Mouse (Mus musculus) hindbrain, embryonic 10.5 days (tissue): Measurements from ENCODE around the gene Gm4969. TPM values are rescaled to one million over a fixed set of nuclear protein-coding genes. Genes with fewer than 3 reads are reported as not detected.
A peak's percentile ranks its signal among the peaks of the same experiment; 100 is the strongest.

Experiments
- DNase-seq: peaks from one replicate; pipeline ENCODE4 v3.0.0-alpha.2; 2017; ENCODE audit warnings: low spot score
- H3K27ac ChIP-seq: fragments of 300-500 bp; sonication (generic); 2 replicates; pipeline ENCODE4 v1.5.1; 2016; ENCODE audit warnings: mild to moderate bottlenecking, moderate library complexity
- H3K27me3 ChIP-seq: fragments of 300-500 bp; sonication (generic); 2 replicates; pipeline ENCODE4 v1.6.1; 2016; ENCODE audit warnings: mild to moderate bottlenecking; ENCODE audit not compliant: poor library complexity, insufficient read depth, severe bottlenecking
- H3K36me3 ChIP-seq: fragments of 300-500 bp; sonication (generic); 2 replicates; pipeline ENCODE4 v1.6.1; 2016; ENCODE audit warnings: mild to moderate bottlenecking, moderate library complexity
- H3K4me1 ChIP-seq: fragments of 300-500 bp; sonication (generic); replicated peaks from 2 replicates; pipeline ENCODE4 v1.6.1; 2016; ENCODE audit warnings: mild to moderate bottlenecking
- H3K4me3 ChIP-seq: fragments of 300-500 bp; sonication (generic); 2 replicates; pipeline ENCODE4 v1.5.1; 2016; ENCODE audit warnings: mild to moderate bottlenecking, moderate library complexity
- H3K9me3 ChIP-seq: fragments of 300-500 bp; sonication (generic); 2 replicates; pipeline ENCODE4 v1.6.1; 2016; ENCODE audit warnings: mild to moderate bottlenecking, moderate library complexity
- WGBS: fragments of 180-500 bp; shearing (Covaris S2); methylation state at CpG from one replicate; pipeline ENCODE4 v1.1.7; 2016; 5-methylcytosine and 5-hydroxymethylcytosine counted together
- polyA plus RNA-seq: library from polyadenylated mRNA; unstranded; fragments of >200 nt; fragmentation: Nextera tagmentation; extraction: Ambion mirVana; gene quantifications from 2 replicates; pipeline ENCODE4 v1.2.1, GENCODE M21; 2016

Gene Gm4969
- 1.2 and 1.5 TPM in 2 replicates for polyA plus RNA-seq

DNA sequence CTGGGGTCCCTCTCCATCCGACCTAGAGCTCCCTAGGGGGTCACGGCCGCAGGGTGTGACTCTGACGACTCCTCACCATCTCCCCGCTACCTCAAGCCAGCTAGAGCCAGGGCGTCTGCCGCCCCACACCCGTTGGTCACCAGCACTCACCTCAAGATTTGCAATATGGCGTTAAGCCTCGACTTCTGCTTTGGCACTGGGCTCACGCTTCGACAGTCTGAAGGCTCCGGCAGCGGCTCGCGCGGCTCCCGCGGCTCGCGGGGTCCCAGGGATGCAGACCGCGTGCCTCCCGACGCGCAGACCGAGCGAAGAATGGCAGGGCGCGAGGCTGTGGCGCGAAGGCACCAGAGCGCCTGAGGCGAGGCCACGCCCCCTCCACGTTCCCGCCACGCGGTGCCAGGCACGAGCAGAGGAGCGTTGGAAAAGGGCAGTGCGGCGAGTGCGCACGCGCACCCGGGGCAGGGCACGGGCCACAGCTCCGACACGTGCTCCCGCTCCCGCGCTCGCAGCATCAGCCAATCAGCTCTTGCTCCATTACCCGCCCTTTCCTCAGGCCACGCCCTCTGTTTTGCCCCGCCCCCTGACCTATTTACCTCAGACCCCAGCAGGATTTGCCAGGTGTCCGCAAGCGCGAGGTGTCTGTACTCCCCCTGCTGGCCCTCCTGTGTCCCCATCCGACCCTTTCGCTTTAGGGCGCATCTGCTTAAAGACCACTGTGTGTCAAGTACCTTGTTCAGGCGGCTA, at the start of gene Gm4969:
Gene Gm4969 (minus strand): TSS at position 341 of the 744 bp plus-strand sequence.
- Histone ChIP-seq H3K4me3 (peak within 1 kb of the TSS; percentile 41), H3K36me3 (peaks cover 6% of the 10 kb centered on the region; the same call in 1 of the 2 replicates), H3K4me1 (peaks cover 23% of the 10 kb centered on the region), H3K9me3 (peaks cover 15% of the 10 kb centered on the region), H3K27ac (peak within 1 kb of the TSS; percentile 66; the same call in 1 of the 2 replicates), H3K27me3 (peaks cover 10% of the 10 kb centered on the region)
- WGBS: 21% methylated on average over 64 of the region's 64 CpGs
- peak; percentile 67 for DNase-seq

DNA sequence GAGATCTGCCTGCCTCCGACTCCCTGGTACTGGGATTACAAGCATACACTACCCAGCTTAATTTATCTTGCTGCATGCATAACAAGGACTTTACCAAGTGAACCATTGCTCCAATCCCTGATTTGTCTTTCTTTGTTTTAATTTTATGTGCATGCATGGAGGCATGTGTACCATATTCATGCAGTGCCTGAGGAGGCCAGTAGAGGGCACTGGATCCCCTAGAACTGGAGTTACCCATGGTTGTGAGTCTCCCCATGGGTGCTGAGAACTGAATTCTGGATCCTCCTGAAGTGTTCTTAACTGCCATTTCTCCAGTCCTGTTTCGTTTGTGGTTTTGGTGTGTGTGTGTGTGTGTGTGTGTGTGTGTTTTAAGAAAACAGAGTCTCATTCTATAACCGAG, 48.8 kb upstream of the Gm4969 start:
- peaks cover 49% of the 10 kb centered on the region for H3K27me3 ChIP-seq
- H3K4me1 ChIP-seq: peaks cover 42% of the 10 kb centered on the region
- H3K9me3 ChIP-seq: peaks cover 3% of the 10 kb centered on the region; the same call in 1 of the 2 replicates
- H3K27ac ChIP-seq: no peak overlapping the region
- WGBS: 93% methylated on average over 3 of the region's 3 CpGs
- no peak for DNase-seq
- H3K4me3 ChIP-seq: no peak overlapping the region
- no peaks in the 10 kb centered on the region for H3K36me3 ChIP-seq

- Histone ChIP-seq H3K4me1 (peaks cover 37% of the 10 kb centered on the region), H3K4me3 (peak within 1 kb of the TSS; percentile 31), H3K9me3 (peaks cover 3% of the 10 kb centered on the region; the same call in 1 of the 2 replicates), H3K36me3 (no peaks in the 10 kb centered on the region), H3K27me3 (peaks cover 56% of the 10 kb centered on the region), H3K27ac (0 out of 2 replicates have a peak within 1 kb of the TSS, but pooled peaks have one; percentile 14)
- 14% methylated on average over 14 of the region's 14 CpGs for WGBS
- no peak for DNase-seq
Observed at GRCm38 (mm10) chr7:19165656-19166423, 47.7 kb upstream of the Gm4969 start, which contains the start of gene Gipr. Gene Gipr (minus strand): TSS chr7:19166127.

DNA sequence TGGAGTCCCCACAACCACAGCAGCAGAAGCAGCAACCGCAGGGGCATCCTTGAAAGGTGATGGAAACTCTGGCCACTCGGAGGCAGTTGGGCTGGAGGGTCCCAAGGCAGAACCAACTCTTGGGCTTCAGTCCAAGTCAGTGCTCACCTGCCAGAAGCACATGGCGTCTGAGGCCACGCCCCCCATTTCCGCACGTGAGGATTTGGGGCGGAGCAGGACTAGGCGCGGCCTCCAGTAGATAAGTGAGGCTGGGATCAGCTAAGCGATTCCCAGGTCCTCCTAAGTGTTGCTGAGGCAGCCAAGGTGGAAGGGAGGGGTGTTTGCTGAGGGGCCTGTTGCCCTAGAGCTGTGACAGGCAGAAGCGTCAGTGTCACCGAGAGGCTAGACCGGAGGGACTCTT, 46.8 kb upstream of the Gm4969 start:
- peaks cover 65% of the 10 kb centered on the region for H3K27me3 ChIP-seq
- H3K4me3 ChIP-seq: peak overlapping the region; percentile 31

GRCm38 (mm10) chr7:19164189-19164588, 46.0 kb upstream of the Gm4969 start:
- Histone ChIP-seq H3K4me1 (peaks cover 45% of the 10 kb centered on the region), H3K27me3 (peaks cover 73% of the 10 kb centered on the region), H3K27ac (no peak overlapping the region), H3K9me3 (peaks cover 3% of the 10 kb centered on the region; the same call in 1 of the 2 replicates), H3K36me3 (no peaks in the 10 kb centered on the region), H3K4me3 (peak overlapping the region; percentile 31)
- WGBS: 3% methylated on average over 6 of the region's 6 CpGs
- no peak for DNase-seq

More for the DNA sequence above, 46.8 kb upstream of the Gm4969 start:
- H3K9me3 ChIP-seq: peaks cover 3% of the 10 kb centered on the region; the same call in 1 of the 2 replicates
- H3K36me3 ChIP-seq: no peaks in the 10 kb centered on the region
- H3K4me1 ChIP-seq: peaks cover 42% of the 10 kb centered on the region
- DNase-seq: no peak
- 4% methylated on average over 13 of the region's 13 CpGs for WGBS
- H3K27ac ChIP-seq: no peak overlapping the region

- Histone ChIP-seq H3K4me3 (peak overlapping the region; percentile 31), H3K36me3 (no peaks in the 10 kb centered on the region), H3K9me3 (peaks cover 3% of the 10 kb centered on the region; the same call in 1 of the 2 replicates), H3K27me3 (peaks cover 77% of the 10 kb centered on the region), H3K27ac (0 out of 2 replicates have a peak overlapping the region, but pooled peaks have one; percentile 8), H3K4me1 (peaks cover 46% of the 10 kb centered on the region)
- WGBS: 34% methylated on average over 12 of the region's 12 CpGs
- no peak for DNase-seq
Observed at GRCm38 (mm10) chr7:19163752-19164151, 45.6 kb upstream of the Gm4969 start.

- H3K27me3 ChIP-seq: peaks cover 77% of the 10 kb centered on the region
- no peaks in the 10 kb centered on the region for H3K36me3 ChIP-seq
- peaks cover 46% of the 10 kb centered on the region for H3K4me1 ChIP-seq
- no peak overlapping the region for H3K4me3 ChIP-seq
- WGBS: 85% methylated on average over 7 of the region's 7 CpGs
- H3K9me3 ChIP-seq: peaks cover 3% of the 10 kb centered on the region; the same call in 1 of the 2 replicates
- DNase-seq: no peak
- no peak overlapping the region for H3K27ac ChIP-seq
Observed at GRCm38 (mm10) chr7:19162928-19163327, 44.8 kb upstream of the Gm4969 start.

- DNase-seq: peak; percentile 60
- WGBS: 2% methylated on average over 20 of the region's 20 CpGs
- H3K9me3 ChIP-seq: no peaks in the 10 kb centered on the region
- peak overlapping the region; percentile 23; the same call in 1 of the 2 replicates for H3K27ac ChIP-seq
- H3K4me1 ChIP-seq: peaks cover 44% of the 10 kb centered on the region
- H3K36me3 ChIP-seq: peaks cover 14% of the 10 kb centered on the region
- H3K4me3 ChIP-seq: peak overlapping the region; percentile 52
- peaks cover 70% of the 10 kb centered on the region for H3K27me3 ChIP-seq
Observed at GRCm38 (mm10) chr7:19160115-19160514, 41.9 kb upstream of the Gm4969 start.

DNA sequence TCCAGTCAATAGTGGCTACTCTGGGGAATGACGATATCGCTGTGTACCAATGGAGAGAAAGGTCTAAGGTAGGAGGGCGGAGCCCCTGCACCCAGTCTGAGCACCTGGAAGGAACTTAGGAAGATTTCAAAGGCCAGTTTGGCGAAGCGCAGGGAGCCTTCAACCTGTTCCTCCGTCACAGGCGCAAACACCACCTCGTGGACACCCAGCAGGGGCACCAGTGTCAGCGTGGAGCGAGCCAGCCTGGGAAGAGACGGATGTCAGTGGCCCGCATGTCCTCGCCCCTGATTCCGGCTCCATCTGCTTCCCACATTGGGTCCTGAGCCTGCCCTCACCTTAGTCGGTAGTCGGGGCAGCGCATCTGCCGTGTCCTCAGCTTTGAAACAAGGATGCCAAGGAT, 41.2 kb upstream of the Gm4969 start:
- 13% methylated on average over 18 of the region's 18 CpGs for WGBS
- Histone ChIP-seq H3K27me3 (peaks cover 63% of the 10 kb centered on the region), H3K36me3 (peaks cover 21% of the 10 kb centered on the region), H3K27ac (no peak overlapping the region), H3K9me3 (no peaks in the 10 kb centered on the region), H3K4me1 (peaks cover 37% of the 10 kb centered on the region), H3K4me3 (peak overlapping the region; percentile 52)
- DNase-seq: no peak

DNA sequence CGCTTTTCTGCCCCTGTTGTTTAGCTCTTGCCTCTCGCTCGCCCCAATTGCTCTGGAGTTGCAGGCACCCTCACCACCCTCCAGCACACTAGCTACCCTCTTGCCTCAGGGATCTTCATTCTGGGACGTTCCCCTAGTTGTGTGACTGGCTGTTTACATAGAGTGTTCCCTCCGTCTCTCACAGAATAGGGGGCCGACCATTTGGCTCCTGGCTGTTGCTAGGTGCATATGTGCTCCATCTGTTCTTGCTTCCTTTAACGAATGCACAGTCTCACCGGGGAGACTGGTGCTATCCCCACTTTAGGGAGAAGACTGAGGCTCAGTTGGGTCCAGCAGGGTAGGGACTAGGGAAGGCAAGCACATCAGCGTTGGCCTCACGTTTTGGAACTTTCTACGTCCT, 40.4 kb upstream of the Gm4969 start:
- WGBS: 65% methylated on average over 11 of the region's 11 CpGs

DNA sequence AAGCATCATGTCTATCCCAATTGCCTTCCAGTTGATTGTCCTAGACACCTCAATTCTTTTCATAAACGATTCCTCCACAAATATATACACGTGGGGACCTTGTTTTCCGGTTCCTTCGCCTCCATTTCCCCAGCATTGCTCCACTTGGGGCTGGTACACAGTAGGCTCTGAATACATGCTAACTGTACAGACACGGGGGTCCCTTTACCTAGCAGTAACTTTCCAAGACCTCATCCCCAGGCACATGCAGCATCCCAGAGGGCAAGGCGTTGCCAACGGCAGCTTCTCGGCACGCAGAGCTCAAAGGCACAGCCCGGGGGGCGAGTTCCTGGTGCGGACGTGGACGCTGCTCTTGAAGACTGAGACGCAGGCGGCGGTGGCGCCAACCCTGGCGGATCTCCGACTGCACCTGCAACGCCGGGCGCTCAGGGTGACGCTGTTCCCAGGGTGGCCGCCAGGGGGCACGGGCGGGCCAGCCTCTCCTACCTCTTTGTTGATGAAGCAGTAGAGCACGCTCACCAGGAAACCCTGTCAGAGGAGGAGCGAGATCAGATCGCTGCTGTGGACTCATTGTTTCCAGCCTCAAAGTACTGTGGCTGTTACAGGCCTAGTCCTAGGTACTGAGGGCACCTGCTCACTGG, 39.1 kb upstream of the Gm4969 start:
- Histone ChIP-seq H3K9me3 (no peaks in the 10 kb centered on the region), H3K36me3 (peaks cover 43% of the 10 kb centered on the region), H3K27ac (peak overlapping the region; percentile 79), H3K27me3 (peaks cover 42% of the 10 kb centered on the region), H3K4me1 (peaks cover 26% of the 10 kb centered on the region), H3K4me3 (peak overlapping the region; percentile 37)
- DNase-seq: peak; percentile 93
- WGBS: 7% methylated on average over 30 of the region's 30 CpGs

More for the DNA sequence above, 40.4 kb upstream of the Gm4969 start:
- no peak for DNase-seq
- Histone ChIP-seq H3K4me3 (no peak overlapping the region), H3K27me3 (peaks cover 55% of the 10 kb centered on the region), H3K36me3 (peaks cover 29% of the 10 kb centered on the region), H3K4me1 (peaks cover 29% of the 10 kb centered on the region), H3K9me3 (no peaks in the 10 kb centered on the region), H3K27ac (no peak overlapping the region)

GRCm38 (mm10) chr7:19155825-19156475, 37.8 kb upstream of the Gm4969 start:
- no peaks in the 10 kb centered on the region for H3K9me3 ChIP-seq
- H3K27ac ChIP-seq: no peak overlapping the region
- DNase-seq: no peak
- no peak overlapping the region for H3K4me3 ChIP-seq
- H3K4me1 ChIP-seq: peaks cover 29% of the 10 kb centered on the region
- H3K36me3 ChIP-seq: peaks cover 56% of the 10 kb centered on the region
- H3K27me3 ChIP-seq: peaks cover 33% of the 10 kb centered on the region
- 68% methylated on average over 13 of the region's 13 CpGs for WGBS
